Mouse (Mus musculus) ES-E14 (cell line): ENCODE data around the gene Ache. TPM values are rescaled to one million over a fixed set of nuclear protein-coding genes. Genes with fewer than 3 reads are reported as not detected.

Experiments
- DNase-seq: peaks from one replicate; pipeline ENCODE4 v3.0.0-alpha.2; 2013; ENCODE audit warnings: low read depth, low spot score
- H3K27ac ChIP-seq: 2 replicates; pipeline ENCODE4 v1.5.1; 2012; ENCODE audit warnings: low read depth, mild to moderate bottlenecking, low read length, moderate library complexity, mixed read lengths; ENCODE audit not compliant: poor library complexity, insufficient read depth, severe bottlenecking
- H3K36me3 ChIP-seq: 2 replicates; pipeline ENCODE4 v1.6.1; 2012; ENCODE audit warnings: mild to moderate bottlenecking, low read length, moderate library complexity, mixed read lengths; ENCODE audit not compliant: control insufficient read depth, poor library complexity, insufficient read depth, severe bottlenecking
- H3K4me1 ChIP-seq, 2 experiments: fragments of 150-350 bp in 1 of 2; sonication (generic) in 1 of 2; 2 replicates each; pipeline ENCODE4 v1.6.1; 2012; ENCODE audit warnings: low read length in 2 of 2, mild to moderate bottlenecking in 1 of 2, mixed read lengths in 1 of 2; ENCODE audit not compliant: control insufficient read depth in 2 of 2, insufficient read depth in 2 of 2, poor library complexity in 1 of 2
- H3K4me3 ChIP-seq, 2 experiments: fragments of 150-350 bp in 1 of 2; sonication (generic) in 1 of 2; 2 replicates each; pipeline ENCODE4 v1.5.1; 2012; ENCODE audit warnings: low read length in 2 of 2, low read depth in 1 of 2, mild to moderate bottlenecking in 1 of 2, mixed read lengths in 1 of 2; ENCODE audit not compliant: insufficient read depth in 1 of 2, poor library complexity in 1 of 2, severe bottlenecking in 1 of 2
- H3K9ac ChIP-seq: 2 replicates; pipeline ENCODE4 v1.6.1; 2012; ENCODE audit warnings: low read depth, mild to moderate bottlenecking, low read length, mixed read lengths; ENCODE audit not compliant: poor library complexity, insufficient read depth, severe bottlenecking
- H3K9me3 ChIP-seq: fragments of 150-350 bp; sonication (generic); 2 replicates; pipeline ENCODE4 v1.6.1; 2012; ENCODE audit warnings: low read depth, mild to moderate bottlenecking, low read length; ENCODE audit not compliant: control insufficient read depth, insufficient read depth
- CHD2 ChIP-seq: IDR thresholded peaks from 2 replicates; pipeline ENCODE4 v1.6.1; 2014; ENCODE audit warnings: mild to moderate bottlenecking, low read depth, low read length, inconsistent platforms
- HCFC1 ChIP-seq: IDR thresholded peaks from 2 replicates; pipeline ENCODE4 v1.6.1; 2012; ENCODE audit warnings: low read length, inconsistent platforms, borderline replicate concordance; ENCODE audit not compliant: insufficient read depth
- MAFK ChIP-seq: IDR thresholded peaks from 2 replicates; pipeline ENCODE4 v1.6.1; 2014; ENCODE audit warnings: mild to moderate bottlenecking, low read depth, low read length, inconsistent platforms; ENCODE audit not compliant: insufficient read depth
- ZC3H11A ChIP-seq: IDR thresholded peaks from 2 replicates; pipeline ENCODE4 v1.6.1; 2012; ENCODE audit warnings: low read depth, mild to moderate bottlenecking, inconsistent platforms, low read length, borderline replicate concordance
- ZNF384 ChIP-seq: IDR thresholded peaks from 2 replicates; pipeline ENCODE4 v1.6.1; 2012; ENCODE audit warnings: low read depth, low read length, inconsistent platforms
- in situ Hi-C, 2 experiments: fragments of 600-800 bp; cut with MboI; formaldehyde crosslinking; loops; one replicate each; pipeline ENCODE4 v1.15.1; 2025; ENCODE audit warnings: low sequenced_read_pairs in 2 of 2, inconsistent platforms in 1 of 2; ENCODE audit not compliant: unreplicated experiment in 2 of 2
- total RNA-seq: library from RNA; depleted of rRNA; stranded (reverse); fragments of 300-350 nt; gene quantifications from 2 replicates; pipeline ENCODE4 v1.2.3, GENCODE M21; 2012

Ache gene
- total RNA-seq, 1 experiment: 0.31 TPM

DNA sequence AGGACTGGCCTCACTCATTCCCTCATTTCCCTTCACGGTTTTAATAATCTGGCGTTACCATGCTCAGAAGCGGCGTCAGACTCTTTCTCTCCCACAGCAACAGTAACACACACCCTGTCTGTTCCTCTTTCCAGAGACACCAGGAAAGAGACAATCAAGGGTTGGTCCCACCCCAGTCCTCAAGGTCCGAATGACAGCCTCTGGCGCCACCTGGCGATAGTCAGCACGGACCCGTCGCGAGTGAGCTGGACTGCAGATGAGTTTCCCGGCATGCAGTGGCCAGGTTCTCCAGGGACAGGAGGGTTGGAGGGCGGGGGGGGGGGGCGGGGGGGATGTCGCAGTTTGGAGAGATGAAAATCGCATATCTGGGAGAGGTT is 676 bp upstream of the Ache start:
- Histone ChIP-seq H3K27ac (no peak overlapping the region), H3K4me3 (peak overlapping the region; percentile 44 to 48; a peak in 2 of 4 replicates)

DNA sequence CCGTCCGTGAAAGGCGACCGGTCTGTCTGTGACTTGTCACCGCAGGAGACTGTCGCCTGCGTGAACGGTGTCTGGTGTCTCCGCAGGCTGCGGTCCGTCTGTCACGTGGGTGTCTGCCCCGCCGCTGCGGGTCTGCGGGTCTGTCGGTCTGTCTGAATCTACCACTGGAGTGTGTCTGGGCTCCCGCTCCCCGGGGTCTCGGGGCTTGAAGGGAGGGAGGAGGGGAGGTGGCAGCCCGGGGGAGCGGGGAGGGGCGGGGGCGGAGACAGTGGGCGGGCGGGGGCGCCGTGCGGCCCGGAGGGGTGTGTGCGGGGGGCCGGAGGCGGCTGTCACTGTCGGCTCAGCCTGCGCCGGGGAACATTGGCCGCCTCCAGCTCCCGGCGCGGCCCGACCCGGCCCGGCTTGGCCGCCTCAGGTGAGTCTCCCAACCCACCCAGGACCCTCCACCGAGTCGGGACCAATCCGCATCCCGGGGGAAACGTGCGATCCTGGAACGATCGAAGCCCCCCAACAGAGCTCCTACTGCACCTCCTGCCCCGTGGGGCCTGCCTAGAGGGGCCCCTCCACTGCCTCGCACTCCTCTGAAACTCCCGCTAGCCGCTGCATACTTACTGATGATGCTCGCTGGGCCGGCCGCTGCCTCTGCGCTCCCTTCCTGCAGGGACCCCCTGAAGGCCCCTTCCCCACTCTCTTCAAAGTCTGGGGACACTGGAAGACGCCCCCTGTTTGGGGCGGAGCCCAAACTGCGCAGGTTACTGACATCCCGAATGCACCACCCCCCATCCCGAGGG is 829 bp downstream of the Ache start:
- peaks cover 0 to 16% of the 10 kb centered on the region in 2 experiments; a peak in 2 of 4 replicates for H3K4me1 ChIP-seq
- H3K36me3 ChIP-seq: no peaks in the 10 kb centered on the region
- DNase-seq: no peak
- peak overlapping the region; percentile 41 to 54; a peak in 3 of 4 replicates for H3K4me3 ChIP-seq
- H3K27ac ChIP-seq: no peak overlapping the region
- peak overlapping the region; percentile 34; the same call in 1 of the 2 replicates for H3K9ac ChIP-seq
- TF ChIP-seq CHD2 (no peak), ZNF384 (no peak), HCFC1 (no peak), ZC3H11A (no peak), MAFK (no peak)
- in situ Hi-C loops: no loop called here
- no peaks in the 10 kb centered on the region for H3K9me3 ChIP-seq

More for the DNA sequence above, 676 bp upstream of the Ache start:
- DNase-seq: no peak
- no peaks in the 10 kb centered on the region for H3K36me3 ChIP-seq
- H3K4me1 ChIP-seq: peaks cover 0 to 16% of the 10 kb centered on the region in 2 experiments; a peak in 2 of 4 replicates
- no peaks in the 10 kb centered on the region for H3K9me3 ChIP-seq
- TF ChIP-seq MAFK: no peak
- TF ChIP-seq ZC3H11A: peak; percentile 76; the same call in 1 of the 2 replicates
- no peak overlapping the region for H3K9ac ChIP-seq
- in situ Hi-C loops: no loop called here

- Histone ChIP-seq H3K4me3 (peak overlapping the region; percentile 22 to 62), H3K4me1 (peaks cover 0 to 16% of the 10 kb centered on the region in 2 experiments; a peak in 2 of 4 replicates), H3K36me3 (no peaks in the 10 kb centered on the region), H3K9ac (0 out of 2 replicates have a peak overlapping the region, but pooled peaks have one; percentile 0), H3K9me3 (no peaks in the 10 kb centered on the region), H3K27ac (no peak overlapping the region)
- in situ Hi-C loops: no loop called here
- DNase-seq: no peak
- TF ChIP-seq CHD2: no peak
- no peak for TF ChIP-seq MAFK
- TF ChIP-seq ZNF384: no peak
- no peak for TF ChIP-seq HCFC1
- TF ChIP-seq ZC3H11A: no peak
Observed at GRCm38 (mm10) chr5:137288999-137289470, 1.7 kb downstream of the Ache start.

- Histone ChIP-seq H3K9me3 (no peaks in the 10 kb centered on the region), H3K4me3 (no peak overlapping the region), H3K9ac (no peak overlapping the region), H3K36me3 (peaks cover 2% of the 10 kb centered on the region), H3K4me1 (peaks cover 0 to 16% of the 10 kb centered on the region in 2 experiments; a peak in 2 of 4 replicates), H3K27ac (no peak overlapping the region)
- no peak for TF ChIP-seq ZNF384
- no peak for TF ChIP-seq HCFC1
- no peak for TF ChIP-seq ZC3H11A
- TF ChIP-seq CHD2: no peak
- no peak for TF ChIP-seq MAFK
- in situ Hi-C loops: no loop called here
- DNase-seq: no peak
Observed at GRCm38 (mm10) chr5:137289591-137290365, 2.5 kb downstream of the Ache start.
